Mouse (Mus musculus) activated CD4-positive, CD25-positive, alpha-beta regulatory T cell, adult 4 months (primary cell): ENCODE results near the gene Gpcpd1. TPM values are rescaled to one million over a fixed set of nuclear protein-coding genes. Genes with fewer than 3 reads are reported as not detected.

Experiments
- ATAC-seq: one replicate; pipeline ENCODE4 v1.8.0; 2017
- polyA plus RNA-seq, 2 experiments: library from polyadenylated mRNA; unstranded; fragments of 100-300 nt; shearing (Covaris generic); gene quantifications; one replicate each; pipeline ENCODE4 v1.2.1; 2017

Gene Gpcpd1
- polyA plus RNA-seq, 2 experiments from 2014 or later = 50.6 to 63.3 TPM

GRCm38 (mm10) chr2:132584191-132584590 lies 3.3 kb downstream of the Gpcpd1 start:
- ATAC-seq = no peak

- ATAC-seq = no peak
Measured at GRCm38 (mm10) chr2:132583126-132583525, 4.4 kb downstream of the Gpcpd1 start.

- no peak for ATAC-seq
Measured at GRCm38 (mm10) chr2:132582227-132582626, 5.3 kb downstream of the Gpcpd1 start.

GRCm38 (mm10) chr2:132579689-132580088 lies 7.8 kb downstream of the Gpcpd1 start:
- no peak for ATAC-seq

GRCm38 (mm10) chr2:132578711-132579110 lies 8.8 kb downstream of the Gpcpd1 start:
- ATAC-seq = no peak

- ATAC-seq = peak; percentile 94
Measured at GRCm38 (mm10) chr2:132578059-132578458, 9.5 kb downstream of the Gpcpd1 start.

GRCm38 (mm10) chr2:132577431-132577981 lies 10.0 kb downstream of the Gpcpd1 start:
- peak; percentile 25 for ATAC-seq

GRCm38 (mm10) chr2:132576522-132577135 lies 10.9 kb downstream of the Gpcpd1 start:
- ATAC-seq = no peak

- ATAC-seq = no peak
Measured at GRCm38 (mm10) chr2:132575759-132576439, 11.6 kb downstream of the Gpcpd1 start.

- ATAC-seq = no peak
Measured at GRCm38 (mm10) chr2:132575256-132575655, 12.3 kb downstream of the Gpcpd1 start.

- no peak for ATAC-seq
Measured at GRCm38 (mm10) chr2:132573280-132573679, 14.2 kb downstream of the Gpcpd1 start.

- ATAC-seq = no peak
Measured at GRCm38 (mm10) chr2:132572651-132573050, 14.9 kb downstream of the Gpcpd1 start.

- no peak for ATAC-seq
Measured at GRCm38 (mm10) chr2:132571301-132571700, 16.2 kb downstream of the Gpcpd1 start.

GRCm38 (mm10) chr2:132570869-132571268 lies 16.7 kb downstream of the Gpcpd1 start:
- ATAC-seq = no peak

GRCm38 (mm10) chr2:132569686-132570085 lies 17.8 kb downstream of the Gpcpd1 start:
- no peak for ATAC-seq

- peak; percentile 54 for ATAC-seq
Measured at GRCm38 (mm10) chr2:132567414-132567813, 20.1 kb downstream of the Gpcpd1 start.

GRCm38 (mm10) chr2:132561860-132562259 lies 25.7 kb downstream of the Gpcpd1 start:
- ATAC-seq = no peak

GRCm38 (mm10) chr2:132527864-132528263 lies 59.7 kb downstream of the Gpcpd1 start:
- ATAC-seq = no peak

GRCm38 (mm10) chr2:132526894-132527532 lies 60.5 kb downstream of the Gpcpd1 start:
- ATAC-seq = no peak

GRCm38 (mm10) chr2:132526110-132526509 lies 61.4 kb downstream of the Gpcpd1 start:
- ATAC-seq = no peak

GRCm38 (mm10) chr2:132518021-132518901 lies 69.3 kb downstream of the Gpcpd1 start:
- ATAC-seq = no peak

- no peak for ATAC-seq
Measured at GRCm38 (mm10) chr2:132517194-132517836, 70.2 kb downstream of the Gpcpd1 start.
